Mouse (Mus musculus): Measurements from ENCODE around the gene Mtf2. TPM values are rescaled to one million over a fixed set of nuclear protein-coding genes. Genes with fewer than 3 reads are reported as not detected.
A peak's percentile ranks its signal among the peaks of the same experiment; 100 is the strongest.

The Mtf2 gene
- total and polyA plus RNA-seq, 3 experiments: 26.6 to 112 (median 95.1) TPM

DNA sequence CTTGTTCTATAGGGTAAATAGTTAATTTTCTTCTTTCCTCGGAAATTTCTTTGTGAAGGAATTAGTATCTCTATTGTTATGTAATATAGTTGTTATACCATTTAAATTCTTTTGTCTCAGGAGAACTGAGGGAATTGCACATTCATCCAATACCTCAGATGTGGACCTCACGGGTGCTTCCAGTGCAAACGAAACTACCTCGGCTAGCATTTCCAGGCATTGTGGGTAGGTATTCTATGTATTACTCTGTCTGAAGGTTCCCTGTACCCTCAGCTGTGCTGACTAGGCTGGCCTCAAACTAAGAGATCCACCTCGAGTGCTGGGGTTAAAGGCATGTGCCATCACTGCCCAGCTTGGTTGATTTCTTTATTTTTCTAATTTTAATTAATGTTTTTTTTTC, 38.8 kb downstream of the Mtf2 start:
- ATAC-seq (ENCODE audit: extremely low read depth, insufficient number of reproducible peaks, low FRiP score, poor library complexity, severe bottlenecking) (no peak), DNase-seq (ENCODE audit: low spot score) (no peak)
- H3K36me3 ChIP-seq (replicated peaks): peaks cover 65% of the 10 kb centered on the region
- TF ChIP-seq TAL1 (conservative IDR thresholded peaks at IDR 0.05; ENCODE audit: low read depth, low read length): no peak
- no peak for TF ChIP-seq CTCF (IDR thresholded peaks at IDR 0.05; ENCODE audit: low read depth, low read length)
- TF ChIP-seq GATA2 (IDR thresholded peaks at IDR 0.05; ENCODE audit: borderline replicate concordance, low read depth, low read length): no peak
- TF ChIP-seq POLR2AphosphoS5 (IDR thresholded peaks at IDR 0.05; ENCODE audit: insufficient replicate concordance, low read depth, low read length): no peak
- no peak for TF ChIP-seq GATA1 (IDR thresholded peaks at IDR 0.05; ENCODE audit: borderline replicate concordance, low read length)
- no peaks in the 10 kb centered on the region for H3K4me1 ChIP-seq (ENCODE audit: insufficient read depth, low read depth, low read length)
- H3K27me3 ChIP-seq (ENCODE audit: insufficient read depth, low read length): no peaks in the 10 kb centered on the region
- H3K9me3 ChIP-seq (replicated peaks): no peaks in the 10 kb centered on the region
- H3K4me3 ChIP-seq (ENCODE audit: low read depth, low read length): no peak overlapping the region

DNA sequence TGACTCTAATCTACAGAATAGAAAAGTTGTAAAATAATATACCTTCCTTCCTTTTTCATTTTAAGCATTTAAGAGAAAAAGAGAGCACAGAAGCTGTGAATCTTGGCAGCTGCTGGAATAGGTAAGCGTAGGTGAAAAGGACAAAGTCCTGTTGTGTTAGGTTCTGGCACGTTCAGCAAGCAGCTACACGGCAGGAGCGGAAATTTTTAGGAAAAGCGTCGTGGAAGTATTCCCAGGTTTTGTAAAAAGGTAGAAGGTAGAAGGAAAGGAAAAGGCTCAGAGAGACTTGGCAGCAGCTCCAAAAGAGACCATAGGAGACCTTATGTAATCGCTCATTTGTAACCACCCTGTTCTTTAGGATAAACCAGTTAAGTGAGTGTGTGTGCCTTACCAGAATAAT, 43.9 kb downstream of the Mtf2 start:
- no peaks in the 10 kb centered on the region for H3K4me1 ChIP-seq (ENCODE audit: insufficient read depth, low read depth, low read length)
- ATAC-seq (ENCODE audit: extremely low read depth, insufficient number of reproducible peaks, low FRiP score, poor library complexity, severe bottlenecking): no peak

DNA sequence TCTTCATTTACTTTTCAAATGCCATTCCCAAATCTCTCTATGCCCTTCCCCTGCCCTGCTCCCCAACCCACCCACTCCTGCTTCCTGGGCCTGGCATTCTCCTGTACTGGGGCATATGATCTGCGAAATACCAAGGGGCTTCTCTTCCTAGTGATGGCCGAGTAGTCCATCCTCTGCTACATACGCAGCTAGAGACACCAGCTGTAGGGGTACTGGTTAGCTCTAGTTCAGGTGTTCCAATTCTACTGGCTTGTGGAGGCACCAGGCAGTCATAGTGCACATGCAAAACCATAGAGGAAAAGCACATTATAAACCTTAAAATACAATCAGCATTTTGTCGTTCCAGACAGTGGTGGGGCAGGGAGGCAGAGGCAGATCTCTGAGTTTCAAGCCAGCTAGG, 52.2 kb downstream of the Mtf2 start:
- no peaks in the 10 kb centered on the region for H3K9me3 ChIP-seq (replicated peaks)
- ATAC-seq (ENCODE audit: extremely low read depth, insufficient number of reproducible peaks, low FRiP score, poor library complexity, severe bottlenecking) (no peak), DNase-seq (ENCODE audit: low spot score) (no peak)
- H3K4me1 ChIP-seq (ENCODE audit: insufficient read depth, low read depth, low read length): peaks cover 2% of the 10 kb centered on the region; the same call in 1 of the 2 replicates
- peaks cover 50% of the 10 kb centered on the region for H3K36me3 ChIP-seq (replicated peaks)
- no peak overlapping the region for H3K4me3 ChIP-seq (ENCODE audit: low read depth, low read length)
- no peak for TF ChIP-seq GATA1 (IDR thresholded peaks at IDR 0.05; ENCODE audit: borderline replicate concordance, low read length)
- H3K27me3 ChIP-seq (ENCODE audit: insufficient read depth, low read length): no peaks in the 10 kb centered on the region

More for the DNA sequence above, 43.9 kb downstream of the Mtf2 start:
- Histone ChIP-seq H3K36me3 (replicated peaks) (peaks cover 52% of the 10 kb centered on the region), H3K4me3 (ENCODE audit: low read depth, low read length) (no peak overlapping the region), H3K27me3 (ENCODE audit: insufficient read depth, low read length) (no peaks in the 10 kb centered on the region), H3K9me3 (replicated peaks) (no peaks in the 10 kb centered on the region)
- TF ChIP-seq CTCF (IDR thresholded peaks at IDR 0.05; ENCODE audit: low read depth, low read length): no peak
- TF ChIP-seq TAL1 (conservative IDR thresholded peaks at IDR 0.05; ENCODE audit: low read depth, low read length): no peak
- TF ChIP-seq POLR2AphosphoS5 (IDR thresholded peaks at IDR 0.05; ENCODE audit: insufficient replicate concordance, low read depth, low read length): no peak
- TF ChIP-seq GATA1 (IDR thresholded peaks at IDR 0.05; ENCODE audit: borderline replicate concordance, low read length): no peak
- TF ChIP-seq GATA2 (IDR thresholded peaks at IDR 0.05; ENCODE audit: borderline replicate concordance, low read depth, low read length): no peak
- DNase-seq (ENCODE audit: low spot score): no peak

DNA sequence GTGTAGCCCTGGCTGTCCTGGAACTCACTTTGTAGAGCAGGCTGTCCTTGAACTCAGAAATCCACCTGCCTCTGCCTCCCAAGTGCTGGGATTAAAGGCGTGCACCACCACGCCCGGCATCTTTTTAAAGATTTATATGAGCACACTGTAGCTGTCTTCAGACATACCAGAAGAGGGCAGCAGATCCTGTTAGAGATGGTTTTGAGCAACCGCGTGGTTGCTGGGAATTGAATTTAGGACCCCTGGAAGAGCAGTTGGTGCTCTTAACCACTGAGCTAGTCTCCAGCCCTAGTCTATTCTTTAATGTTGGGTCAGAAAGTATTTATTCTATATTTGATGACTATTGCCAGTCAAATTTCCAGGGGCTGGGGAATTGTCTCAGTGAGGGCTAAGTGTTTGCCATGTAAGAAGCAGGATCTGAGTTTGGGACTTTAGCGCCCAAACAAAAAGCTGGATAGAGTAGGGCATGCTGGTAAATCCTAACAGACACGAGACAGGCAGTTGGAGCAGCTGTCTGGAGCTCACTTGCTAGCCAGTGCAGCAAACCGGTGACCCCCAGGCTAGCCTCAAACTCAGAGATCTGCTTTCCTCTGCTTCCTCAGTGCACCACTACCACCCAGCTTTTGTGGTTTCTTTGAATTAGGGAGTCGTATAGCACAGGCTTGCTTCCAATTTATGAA, 54.9 kb downstream of the Mtf2 start:
- TF ChIP-seq TAL1 (conservative IDR thresholded peaks at IDR 0.05; ENCODE audit: low read depth, low read length): no peak
- no peak for TF ChIP-seq CTCF (IDR thresholded peaks at IDR 0.05; ENCODE audit: low read depth, low read length)
- no peak for DNase-seq (ENCODE audit: low spot score)
- ATAC-seq (ENCODE audit: extremely low read depth, insufficient number of reproducible peaks, low FRiP score, poor library complexity, severe bottlenecking): no peak

DNA sequence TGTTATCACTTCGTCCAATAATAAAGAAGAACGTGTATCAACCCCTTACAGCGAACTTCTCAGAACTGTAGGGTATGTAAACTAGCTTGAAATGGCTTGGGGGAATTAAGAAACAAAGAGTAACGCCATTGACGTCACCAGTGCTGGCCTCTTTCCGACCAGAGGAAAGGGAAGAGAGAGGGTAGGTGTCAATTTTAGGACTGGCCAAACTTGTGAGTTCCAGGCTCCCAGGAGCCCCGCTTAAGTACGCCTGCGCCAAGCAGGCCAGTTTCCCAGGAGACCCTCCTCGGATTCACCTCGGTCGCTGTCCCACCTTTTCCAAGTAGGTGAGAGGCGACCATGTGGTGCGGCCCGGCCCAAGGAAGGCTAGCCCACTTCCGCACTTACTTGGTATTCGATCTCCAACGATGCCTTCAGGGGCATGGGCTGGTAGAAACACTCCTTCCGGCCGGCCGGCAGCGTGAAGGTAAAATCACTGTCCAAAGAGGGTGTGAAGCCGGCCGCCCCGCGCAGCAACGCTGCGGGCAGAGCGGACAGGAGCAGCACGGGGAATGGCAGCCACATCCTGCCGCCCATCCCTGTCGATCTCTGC, 66.5 kb downstream of the Mtf2 start:
- ATAC-seq (ENCODE audit: extremely low read depth, insufficient number of reproducible peaks, low FRiP score, poor library complexity, severe bottlenecking) (no peak), DNase-seq (ENCODE audit: low spot score) (peak; percentile 30)
- Histone ChIP-seq H3K4me1 (ENCODE audit: insufficient read depth, low read depth, low read length) (peaks cover 18% of the 10 kb centered on the region), H3K9me3 (replicated peaks) (no peaks in the 10 kb centered on the region), H3K36me3 (replicated peaks) (peaks cover 29% of the 10 kb centered on the region), H3K4me3 (ENCODE audit: low read depth, low read length) (peak overlapping the region; percentile 100), H3K27me3 (ENCODE audit: insufficient read depth, low read length) (no peaks in the 10 kb centered on the region)
- no peak for TF ChIP-seq GATA2 (IDR thresholded peaks at IDR 0.05; ENCODE audit: borderline replicate concordance, low read depth, low read length)
- TF ChIP-seq POLR2AphosphoS5 (IDR thresholded peaks at IDR 0.05; ENCODE audit: insufficient replicate concordance, low read depth, low read length): no peak
- TF ChIP-seq GATA1 (IDR thresholded peaks at IDR 0.05; ENCODE audit: borderline replicate concordance, low read length): no peak
- no peak for TF ChIP-seq CTCF (IDR thresholded peaks at IDR 0.05; ENCODE audit: low read depth, low read length)
- TF ChIP-seq TAL1 (conservative IDR thresholded peaks at IDR 0.05; ENCODE audit: low read depth, low read length): no peak

More for the DNA sequence above, 54.9 kb downstream of the Mtf2 start:
- peaks cover 40% of the 10 kb centered on the region for H3K36me3 ChIP-seq (replicated peaks)
- no peaks in the 10 kb centered on the region for H3K9me3 ChIP-seq (replicated peaks)
- peaks cover 2% of the 10 kb centered on the region; the same call in 1 of the 2 replicates for H3K4me1 ChIP-seq (ENCODE audit: insufficient read depth, low read depth, low read length)
- H3K27me3 ChIP-seq (ENCODE audit: insufficient read depth, low read length): no peaks in the 10 kb centered on the region
- H3K4me3 ChIP-seq (ENCODE audit: low read depth, low read length): no peak overlapping the region

DNA sequence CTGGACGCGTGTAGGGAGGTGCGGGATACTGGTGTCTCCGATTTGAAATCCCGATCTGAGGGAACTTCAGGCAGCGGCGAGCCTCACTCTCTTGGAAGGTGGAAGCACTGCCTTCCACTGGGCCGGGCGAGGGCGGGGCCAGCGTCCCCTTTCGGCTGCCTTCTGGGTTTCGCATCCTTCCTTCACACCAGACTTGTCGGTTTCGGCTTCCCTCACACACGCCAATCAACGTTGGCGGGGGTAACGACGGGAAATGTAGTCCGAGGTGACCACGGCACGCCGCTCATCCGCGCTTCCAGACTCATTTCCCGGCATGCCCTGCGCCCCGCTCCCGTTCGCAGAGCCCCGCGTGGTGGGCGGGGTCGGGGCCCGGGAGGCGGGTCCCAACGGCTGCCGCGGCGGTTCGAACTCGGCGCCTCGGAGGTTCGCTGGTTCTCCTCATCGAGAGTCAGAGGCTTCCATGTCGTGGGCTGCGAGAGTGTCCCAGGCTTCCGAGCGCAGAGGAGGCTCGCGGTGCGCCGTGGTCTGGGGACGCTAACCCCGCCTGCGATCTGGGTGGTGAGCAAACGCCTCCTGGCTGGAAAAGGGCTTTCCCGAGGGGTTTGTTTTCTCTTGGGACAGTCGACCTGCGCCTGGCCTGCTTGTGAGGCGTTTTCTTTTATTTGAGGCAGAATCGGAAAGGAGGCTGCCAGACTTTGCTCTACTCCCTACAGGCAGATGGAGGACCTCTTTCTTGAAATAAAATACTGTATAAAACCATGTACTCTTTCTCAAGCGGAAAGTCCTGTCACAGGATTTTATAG, 67.2 kb downstream of the Mtf2 start, which contains the start of the genes Tmed5 and Ccdc18:
Gene Tmed5, minus strand, starts transcription at position 180 of the 803 bp plus-strand sequence.
Gene Ccdc18, plus strand, starts transcription at position 435 of the 803 bp plus-strand sequence.
- peaks cover 18% of the 10 kb centered on the region for H3K4me1 ChIP-seq (ENCODE audit: insufficient read depth, low read depth, low read length)
- peaks cover 25% of the 10 kb centered on the region for H3K36me3 ChIP-seq (replicated peaks)
- peak within 1 kb of the TSS; percentile 100 for H3K4me3 ChIP-seq (ENCODE audit: low read depth, low read length)
- DNase-seq (ENCODE audit: low spot score): peak; percentile 92
- H3K9me3 ChIP-seq (replicated peaks): no peaks in the 10 kb centered on the region
- ATAC-seq (ENCODE audit: extremely low read depth, insufficient number of reproducible peaks, low FRiP score, poor library complexity, severe bottlenecking): peak; percentile 97
- no peaks in the 10 kb centered on the region for H3K27me3 ChIP-seq (ENCODE audit: insufficient read depth, low read length)
- TF ChIP-seq CTCF (IDR thresholded peaks at IDR 0.05; ENCODE audit: low read depth, low read length): no peak
- no peak for TF ChIP-seq POLR2AphosphoS5 (IDR thresholded peaks at IDR 0.05; ENCODE audit: insufficient replicate concordance, low read depth, low read length)
